Mouse (Mus musculus) kidney, postnatal 10 days (tissue): ENCODE data around the gene Kif20b.

Experiments
- DNase-seq: peaks from one replicate; pipeline ENCODE4 v3.0.0; 2021; ENCODE audit warnings: mixed read lengths

The Kif20b gene

DNA sequence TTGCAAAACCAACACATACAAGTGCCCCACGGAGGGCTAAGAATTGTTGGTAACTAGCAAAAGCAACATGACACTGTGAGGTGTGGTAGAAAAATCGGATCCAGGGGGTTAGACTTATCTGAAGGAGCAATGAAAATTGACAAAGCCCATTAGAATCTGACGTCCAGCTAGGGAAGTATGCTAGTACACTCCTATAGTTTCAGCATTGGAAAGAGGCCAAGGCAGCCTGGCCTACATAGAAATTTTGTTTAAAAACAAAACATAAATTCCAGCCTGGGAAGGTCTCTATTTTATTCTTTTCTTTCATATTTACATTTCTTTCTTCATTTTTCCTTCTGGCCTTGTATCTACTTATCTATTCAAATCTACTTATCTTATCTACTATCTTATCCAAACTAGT, 1.6 kb upstream of the Kif20b start:
- no peak for DNase-seq

DNA sequence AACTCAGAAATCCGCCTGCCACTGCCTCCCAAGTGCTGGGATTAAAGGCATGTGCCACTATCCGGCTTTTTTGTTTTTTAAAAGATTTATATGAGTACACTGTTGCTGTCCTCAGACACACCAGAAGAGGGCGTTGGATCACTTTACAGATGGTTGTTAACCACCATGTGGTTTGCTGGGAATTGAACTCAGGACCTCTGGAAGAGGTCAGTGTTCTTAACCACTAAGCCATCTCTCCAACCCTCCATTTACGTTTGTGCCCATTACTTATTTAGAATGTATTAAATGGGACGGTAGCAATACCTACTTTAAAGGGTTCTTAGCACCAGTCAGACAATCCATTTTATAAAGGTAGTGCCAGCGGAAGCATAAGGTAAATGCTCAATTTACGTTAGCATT, 909 bp upstream of the Kif20b start:
- no peak for DNase-seq

DNA sequence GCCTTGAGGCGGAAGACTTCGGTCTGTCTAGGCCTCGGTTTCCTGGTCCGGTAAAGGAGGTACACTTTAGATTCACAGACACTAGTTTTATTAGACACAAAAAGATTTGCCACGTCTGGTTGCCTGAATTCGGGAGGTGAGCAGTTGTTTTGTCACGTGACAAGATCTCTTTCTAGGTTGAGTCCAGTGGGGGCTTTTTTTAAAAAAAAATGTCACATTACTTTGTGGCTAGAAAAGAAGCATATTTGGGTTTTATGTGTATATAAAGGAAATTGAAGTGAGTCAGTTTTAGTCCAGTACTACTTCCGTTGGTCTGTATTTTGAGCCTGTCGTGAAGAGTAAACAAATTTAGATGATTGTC, 422 bp downstream of the Kif20b start:
- no peak for DNase-seq

DNA sequence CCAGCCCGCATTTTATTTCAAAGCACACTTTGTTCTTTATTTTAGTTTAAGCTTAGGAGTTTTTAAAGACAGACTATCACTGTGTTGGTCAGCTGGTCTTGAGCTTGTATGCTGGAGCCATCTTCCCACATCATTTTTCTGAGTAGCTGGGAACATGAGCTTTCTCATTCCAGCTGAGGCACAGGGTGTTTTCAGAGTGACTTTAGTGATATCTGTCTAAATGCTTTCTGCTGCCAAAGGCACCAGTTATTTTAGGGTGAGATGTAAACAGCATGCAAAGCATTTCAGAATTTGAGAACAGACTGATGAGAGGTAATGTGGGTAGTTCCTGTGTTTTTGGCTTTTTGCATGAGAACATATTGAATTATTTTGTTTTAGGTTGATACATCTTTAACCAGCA, 25.0 kb downstream of the Kif20b start:
- DNase-seq = no peak

DNA sequence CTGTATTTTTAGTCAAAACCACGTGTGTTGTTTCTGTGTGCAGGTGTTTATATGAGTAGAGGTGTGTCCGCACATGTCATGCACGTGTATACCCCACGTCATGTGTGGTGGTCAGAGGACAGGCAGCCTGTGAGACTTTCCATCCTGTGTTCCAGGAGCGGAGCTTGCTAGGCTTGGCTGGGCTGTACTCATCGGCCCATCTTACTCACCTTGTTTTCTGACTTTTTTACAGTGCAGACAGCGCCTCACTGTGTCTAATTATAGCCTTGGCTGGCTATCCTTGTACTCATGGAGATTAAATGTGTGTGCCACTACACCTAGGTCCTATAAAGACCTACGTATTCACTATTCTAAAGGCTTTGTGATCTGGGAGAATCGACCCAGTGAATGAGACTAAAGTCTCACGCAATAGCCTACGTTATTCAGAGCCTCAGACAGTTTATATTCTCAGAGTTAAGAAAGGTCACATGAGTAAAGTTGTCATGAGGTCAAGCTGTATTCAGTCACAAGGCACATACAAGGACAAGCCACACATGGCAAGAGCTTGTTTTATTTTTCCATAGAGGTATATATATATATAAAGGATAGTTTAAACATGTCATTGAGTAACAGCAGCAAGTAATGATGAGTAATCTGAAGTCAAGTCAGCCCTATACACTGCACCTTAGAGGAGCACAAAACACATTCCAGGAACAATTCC, 31.8 kb downstream of the Kif20b start:
- DNase-seq = no peak

DNA sequence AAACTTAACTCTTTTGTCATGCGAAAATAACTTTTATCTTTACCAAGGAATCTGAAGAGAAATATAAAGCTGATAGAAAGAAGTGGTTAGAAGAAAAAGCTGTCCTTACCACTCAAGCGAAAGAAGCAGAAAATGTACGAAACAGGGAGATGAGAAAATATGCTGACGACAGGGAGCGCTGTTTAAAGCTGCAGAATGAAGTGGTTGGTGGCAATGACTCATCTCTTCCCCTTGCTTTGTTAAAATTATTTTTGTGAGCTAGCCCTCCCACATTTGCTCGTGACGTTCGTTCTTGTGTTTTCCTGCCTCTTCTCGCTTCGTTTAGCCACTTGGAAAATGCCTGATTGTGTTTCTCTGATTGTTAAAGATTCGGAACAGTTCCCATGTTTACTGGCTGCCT, 37.2 kb downstream of the Kif20b start:
- DNase-seq = no peak

DNA sequence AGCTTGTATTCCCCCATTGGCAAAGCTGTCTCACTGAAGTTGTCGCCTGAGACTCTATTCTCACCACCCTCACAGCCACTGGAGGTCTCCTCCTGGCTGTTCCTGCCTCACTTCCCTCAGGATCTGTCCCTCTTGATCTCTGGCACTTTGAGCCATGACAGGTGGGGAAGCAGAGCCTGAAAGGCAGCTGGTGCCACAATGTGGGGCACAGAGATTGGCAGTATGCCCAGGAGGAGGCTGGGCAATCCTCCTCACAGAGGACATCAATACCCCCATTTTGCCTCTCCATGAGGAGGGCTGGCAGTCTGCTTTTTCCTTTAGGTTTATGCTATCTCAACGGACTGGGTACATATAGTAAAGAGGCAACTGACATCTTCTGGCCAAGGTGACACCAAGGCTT, 62.6 kb downstream of the Kif20b start:
- DNase-seq = no peak

DNA sequence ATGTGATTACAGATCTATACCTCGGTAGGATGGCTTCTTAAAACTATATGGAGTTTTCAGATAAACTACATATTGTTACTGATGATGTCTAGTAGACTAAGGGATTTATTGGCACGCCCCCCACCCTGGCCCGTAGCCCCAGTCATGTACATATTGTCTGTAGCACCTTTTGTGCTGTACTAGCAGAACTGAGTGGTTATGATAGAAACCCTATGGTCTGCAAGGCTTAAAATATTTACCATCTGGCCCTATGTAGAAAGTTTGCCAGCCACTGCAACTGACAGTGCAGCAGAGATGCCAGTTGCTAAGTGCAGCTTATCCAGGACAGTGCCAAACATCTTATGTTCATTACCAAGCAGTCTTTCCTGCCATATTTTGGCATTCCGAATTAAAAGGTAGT, 68.3 kb downstream of the Kif20b start:
- no peak for DNase-seq

DNA sequence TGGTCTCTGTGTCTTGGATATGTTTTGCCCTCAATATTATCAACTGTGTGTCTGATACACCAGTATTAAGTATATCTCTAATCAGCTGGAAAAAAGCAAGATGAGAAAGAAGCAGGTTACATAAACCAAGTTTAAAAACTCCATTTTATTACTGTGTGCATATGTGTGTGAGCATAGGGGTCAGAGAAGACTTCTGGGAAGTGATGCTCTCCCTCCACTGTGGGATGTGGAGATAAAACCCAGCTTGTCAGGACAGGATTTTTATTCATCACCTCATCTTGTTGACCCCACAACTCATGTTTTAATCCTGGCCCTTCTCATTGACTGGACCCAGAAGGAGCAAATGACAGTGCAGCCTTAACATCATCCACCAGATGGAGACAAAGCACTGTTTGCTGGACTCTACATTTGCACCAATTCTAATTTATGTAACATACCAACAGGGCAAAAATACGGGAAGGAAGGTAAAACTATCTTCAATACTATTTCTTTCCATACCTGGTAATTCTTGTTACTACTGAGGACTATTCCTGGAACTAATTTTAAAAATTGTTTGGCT, 70.9 kb downstream of the Kif20b start:
- DNase-seq = peak; percentile 59

DNA sequence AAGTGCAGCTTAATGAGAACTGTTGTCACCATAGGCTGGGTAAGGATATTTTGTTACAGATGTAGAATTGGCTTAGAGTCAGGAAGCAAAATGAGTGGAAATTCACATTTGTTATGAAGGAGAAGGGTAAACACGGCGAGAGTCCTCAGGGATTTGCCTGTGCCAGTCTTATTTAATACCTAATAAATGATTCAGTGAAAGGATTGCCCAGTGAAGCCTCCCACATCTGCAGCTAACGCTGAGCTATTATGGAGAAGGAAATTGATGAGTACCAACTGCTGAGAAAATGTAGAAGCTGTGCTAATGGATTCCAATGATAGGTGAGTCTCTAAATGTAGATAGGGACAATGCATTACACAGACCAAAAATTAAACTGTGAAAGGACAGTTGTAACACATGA, 92.9 kb downstream of the Kif20b start:
- DNase-seq = no peak

DNA sequence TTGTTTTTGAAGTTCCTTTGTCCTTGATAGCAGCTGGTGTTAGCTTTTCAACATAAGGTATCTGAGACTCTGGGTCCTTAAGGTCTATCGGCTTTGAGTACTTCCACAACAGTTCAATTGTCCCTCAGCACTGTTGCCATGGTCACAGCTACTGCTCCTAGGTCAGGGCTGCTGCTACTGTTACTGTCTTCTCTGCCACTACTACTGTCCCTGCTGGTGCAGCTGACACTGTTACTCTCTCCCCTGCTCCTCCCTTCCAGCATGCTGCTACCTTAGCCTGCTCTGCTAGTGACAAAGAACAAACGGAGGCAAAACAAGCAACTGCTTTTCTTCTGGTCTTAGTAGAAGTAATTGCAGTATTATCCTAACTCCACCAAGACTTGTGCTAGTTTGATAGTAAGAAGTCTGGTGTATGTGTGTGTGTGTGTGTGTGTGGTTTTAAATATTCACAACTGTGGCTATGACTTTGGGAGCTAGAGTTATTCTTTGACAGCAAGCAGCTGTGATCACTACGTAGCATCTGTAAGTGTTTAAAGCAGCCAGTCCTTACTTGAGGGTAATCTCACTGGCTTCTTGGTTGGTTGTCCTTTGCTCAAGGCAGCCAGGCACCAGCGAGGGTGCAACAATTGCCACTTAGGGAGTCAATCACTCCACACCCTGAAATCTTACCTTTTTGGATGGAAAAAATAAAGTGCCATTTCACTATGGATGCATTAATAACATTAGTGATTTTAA, 95.5 kb downstream of the Kif20b start:
- DNase-seq = no peak

DNA sequence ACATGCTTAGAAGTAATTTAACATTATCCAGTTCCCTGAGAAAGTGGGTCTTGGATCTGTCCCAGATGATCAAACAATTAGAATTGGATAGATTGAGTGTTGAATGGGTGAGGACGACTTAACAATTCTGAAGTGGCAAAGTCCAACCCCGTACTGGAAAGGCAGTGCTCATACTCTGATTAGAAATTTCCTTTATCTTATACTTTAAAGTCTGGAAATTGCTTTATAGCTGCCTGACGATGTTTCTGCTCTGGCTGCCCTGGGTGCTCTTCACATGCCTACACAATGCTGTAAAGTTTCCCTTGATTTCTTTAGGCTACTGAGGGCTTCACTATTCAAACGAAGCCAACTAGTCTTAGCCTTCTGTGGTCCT, 96.0 kb downstream of the Kif20b start:
- DNase-seq = no peak
